Mouse (Mus musculus): ENCODE measurements around the gene Acvrl1. TPM values are rescaled to one million over a fixed set of nuclear protein-coding genes. Genes with fewer than 3 reads are reported as not detected.

Gene Acvrl1
- total RNA-seq, 2 experiments from 2014 or later: 8.2 to 27.6 TPM

DNA sequence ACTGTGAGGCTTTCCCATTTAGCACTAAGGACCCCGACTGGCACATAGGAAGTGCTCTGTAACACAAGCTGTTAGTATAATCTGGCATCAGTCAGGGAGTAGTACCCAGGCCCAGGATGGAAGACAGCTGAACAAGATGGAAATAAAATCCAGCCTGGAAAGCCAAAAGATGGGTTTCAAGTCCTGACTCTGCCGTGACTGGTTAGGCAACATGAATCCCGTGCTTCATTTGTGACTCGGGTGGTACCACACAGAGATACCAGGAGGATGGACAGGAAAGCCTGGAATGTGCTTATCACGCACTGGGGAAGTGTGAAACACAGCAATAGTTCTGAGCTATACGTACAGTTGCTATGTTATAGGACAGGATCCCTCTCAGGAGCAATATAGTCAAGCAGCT, 12.3 kb downstream of the Acvrl1 start:
- ATAC-seq (ENCODE audit: poor library complexity, severe bottlenecking): no peak

DNA sequence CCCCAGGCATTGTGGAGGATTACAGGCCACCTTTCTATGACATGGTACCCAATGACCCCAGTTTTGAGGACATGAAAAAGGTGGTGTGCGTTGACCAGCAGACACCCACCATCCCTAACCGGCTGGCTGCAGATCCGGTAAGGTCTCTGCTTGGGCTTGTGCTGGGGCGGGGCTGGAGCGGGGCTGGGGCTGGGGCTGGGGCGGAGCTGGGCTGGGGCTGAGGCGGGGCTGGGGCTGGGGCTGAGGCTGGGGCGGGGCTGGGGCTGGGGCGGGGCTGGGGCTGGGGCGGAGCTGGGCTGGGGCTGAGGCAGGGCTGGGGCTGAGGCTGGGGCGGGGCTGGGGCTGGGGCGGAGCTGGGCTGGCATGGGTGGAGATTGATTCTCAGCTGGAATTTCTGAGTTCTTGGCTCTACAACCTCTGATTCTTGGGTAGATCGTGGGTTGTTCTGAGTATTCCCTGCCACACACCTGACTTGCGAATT, 12.8 kb downstream of the Acvrl1 start:
- peak; percentile 33 for ATAC-seq (ENCODE audit: poor library complexity, severe bottlenecking)

DNA sequence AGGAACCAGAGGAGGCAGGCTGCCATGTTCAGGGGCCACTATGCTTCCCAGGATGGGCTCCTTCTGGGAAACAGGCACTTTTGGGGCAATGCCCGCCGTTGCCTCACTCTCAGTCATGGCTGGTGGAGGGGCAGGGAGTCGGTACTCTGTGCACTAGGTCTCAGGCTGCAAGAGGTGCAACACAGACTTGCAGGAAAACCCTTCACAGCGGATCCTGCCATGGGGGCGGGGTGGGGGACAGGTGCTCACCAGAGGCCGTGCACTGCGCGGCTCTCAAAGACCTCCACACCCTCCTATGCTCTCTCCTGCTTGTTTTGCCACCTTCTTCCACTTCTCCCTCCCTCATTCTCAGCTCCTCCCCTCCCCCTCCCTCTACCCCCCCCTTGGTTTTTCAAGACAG, 14.3 kb downstream of the Acvrl1 start:
- no peak for ATAC-seq (ENCODE audit: poor library complexity, severe bottlenecking)

DNA sequence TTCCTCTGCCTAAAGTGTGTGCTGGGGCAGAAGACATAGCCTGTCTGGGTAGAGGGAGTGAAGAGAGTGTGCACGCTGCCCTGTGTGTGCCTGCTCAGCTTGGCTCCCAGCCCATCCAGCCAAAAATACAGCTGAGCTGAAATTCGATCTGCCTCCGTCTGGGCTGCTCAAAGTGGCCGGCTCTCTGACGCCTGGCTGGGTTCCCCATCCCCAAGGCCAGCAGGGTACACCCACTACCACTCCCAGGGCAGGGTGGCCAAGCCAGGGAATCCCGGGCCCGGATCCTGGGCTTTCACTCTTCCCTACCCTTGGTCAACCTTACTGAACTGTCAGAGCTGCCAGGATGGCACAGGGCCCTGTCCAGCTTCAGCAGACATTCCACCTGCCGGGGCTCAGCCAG, 15.2 kb downstream of the Acvrl1 start:
- no peak for ATAC-seq (ENCODE audit: poor library complexity, severe bottlenecking)

DNA sequence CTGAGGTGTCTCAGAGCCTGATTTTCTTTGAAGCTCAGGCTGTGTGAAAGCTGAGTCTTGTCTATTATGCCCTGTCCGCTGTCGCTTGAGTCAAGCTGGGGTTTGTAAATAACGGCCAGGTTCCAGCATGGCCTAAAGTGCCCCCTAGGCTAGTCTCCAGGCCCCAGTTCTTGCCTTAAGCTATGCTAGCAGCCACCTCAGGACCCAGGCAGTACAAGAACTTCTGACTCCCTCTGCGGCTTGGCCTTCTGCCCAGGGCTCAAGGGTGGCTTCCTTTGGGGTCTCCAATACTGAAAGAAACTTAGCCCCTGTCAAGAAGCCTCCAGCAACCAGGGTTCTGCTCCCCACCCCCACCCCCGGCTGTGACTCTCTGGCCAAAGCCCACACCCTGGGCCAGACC, 15.9 kb downstream of the Acvrl1 start:
- no peak for ATAC-seq (ENCODE audit: poor library complexity, severe bottlenecking)

DNA sequence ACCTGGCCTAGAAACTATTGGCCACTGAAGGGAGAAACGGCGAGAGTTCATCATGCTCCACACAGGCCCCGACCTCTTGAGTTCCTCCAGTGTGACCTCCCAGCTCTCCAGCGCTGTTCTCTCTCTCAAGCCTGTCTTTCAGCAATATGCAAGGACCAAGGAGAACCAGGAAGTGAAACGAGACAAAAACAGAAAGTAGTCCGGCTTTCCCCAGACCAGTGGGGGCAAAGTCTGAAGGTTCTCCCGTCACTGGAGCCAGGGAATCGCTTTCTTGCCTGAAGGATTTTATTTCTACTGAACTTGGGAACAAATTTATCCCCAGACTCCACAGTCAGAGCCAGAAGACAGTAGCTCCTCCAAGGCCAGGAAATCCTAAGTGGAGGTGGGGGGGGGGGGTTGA, 16.5 kb downstream of the Acvrl1 start:
- peak; percentile 28 for ATAC-seq (ENCODE audit: poor library complexity, severe bottlenecking)

DNA sequence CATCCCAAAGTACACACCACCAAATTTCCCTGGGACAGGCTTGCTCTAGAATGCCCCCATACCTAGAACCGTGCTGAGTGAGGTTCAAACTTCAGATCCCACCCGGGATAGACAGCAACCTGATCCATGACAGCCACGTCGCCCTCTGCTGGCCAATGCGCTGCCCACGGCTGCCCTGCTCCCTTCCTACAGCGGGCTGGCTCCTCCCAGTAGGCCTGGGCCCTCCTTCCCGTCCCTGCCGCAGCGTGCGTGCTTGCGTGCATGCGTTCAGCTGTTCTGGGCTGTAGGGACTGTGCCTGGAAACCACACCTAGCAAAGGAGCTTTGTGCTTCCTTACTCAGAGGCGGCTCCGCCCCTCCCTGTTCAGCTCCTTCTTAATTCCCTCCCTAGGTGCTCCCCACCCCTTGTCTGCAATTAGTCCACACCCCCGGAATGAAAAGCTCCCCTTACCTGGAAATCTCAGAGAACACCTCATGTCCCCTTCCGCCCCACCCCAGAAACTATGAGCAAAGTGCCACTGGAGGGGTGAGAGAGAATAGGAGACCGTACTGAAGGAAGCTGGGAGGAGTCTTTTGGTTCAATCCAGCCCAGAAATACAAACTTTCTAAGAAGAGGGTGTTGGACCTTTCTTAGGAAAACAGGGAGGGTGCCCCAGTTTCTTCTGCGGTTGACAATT, 17.2 kb downstream of the Acvrl1 start:
- peak; percentile 88 for ATAC-seq (ENCODE audit: poor library complexity, severe bottlenecking)

DNA sequence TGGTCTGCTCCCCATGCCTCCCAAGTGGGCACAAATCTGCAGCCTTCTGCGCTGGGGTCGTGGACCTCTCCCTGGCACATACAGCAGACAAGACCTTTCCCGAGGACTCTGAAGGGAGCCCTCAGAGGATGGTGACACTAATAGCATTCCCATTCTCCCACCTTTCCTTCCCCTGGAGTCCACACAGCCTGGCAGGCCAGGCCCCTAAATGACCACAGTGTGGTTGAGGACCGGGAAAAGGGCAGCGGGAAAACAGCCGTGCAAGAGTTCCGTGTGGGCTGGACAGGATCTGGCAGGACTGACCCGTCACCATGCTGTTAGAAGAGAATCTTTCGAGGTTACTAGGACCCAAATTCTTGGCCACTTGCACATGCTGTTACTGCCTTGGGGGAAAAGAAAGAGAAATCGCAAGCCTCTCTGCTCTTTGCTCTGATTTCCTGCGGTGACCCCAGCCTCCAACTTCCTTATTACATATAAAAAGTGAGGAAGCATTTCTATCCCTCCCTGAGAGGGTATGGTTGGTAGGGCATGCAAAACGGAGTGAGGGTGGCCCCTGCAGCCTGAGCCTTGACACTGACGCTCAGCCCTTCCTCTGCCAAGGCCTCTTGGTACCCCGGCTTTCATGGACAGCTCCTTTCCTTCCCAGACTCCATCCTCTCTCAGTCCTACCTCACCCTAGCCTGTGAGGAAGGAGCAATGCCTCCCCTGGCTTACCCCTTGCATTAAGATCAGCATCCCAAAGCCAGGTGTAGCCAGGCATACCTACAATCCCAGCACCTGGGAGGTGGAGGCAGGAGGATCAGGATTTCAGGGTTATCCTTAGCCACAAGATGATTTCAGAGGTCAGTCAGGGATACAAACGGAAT, 18.0 kb downstream of the Acvrl1 start:
- peak; percentile 38 for ATAC-seq (ENCODE audit: poor library complexity, severe bottlenecking)

DNA sequence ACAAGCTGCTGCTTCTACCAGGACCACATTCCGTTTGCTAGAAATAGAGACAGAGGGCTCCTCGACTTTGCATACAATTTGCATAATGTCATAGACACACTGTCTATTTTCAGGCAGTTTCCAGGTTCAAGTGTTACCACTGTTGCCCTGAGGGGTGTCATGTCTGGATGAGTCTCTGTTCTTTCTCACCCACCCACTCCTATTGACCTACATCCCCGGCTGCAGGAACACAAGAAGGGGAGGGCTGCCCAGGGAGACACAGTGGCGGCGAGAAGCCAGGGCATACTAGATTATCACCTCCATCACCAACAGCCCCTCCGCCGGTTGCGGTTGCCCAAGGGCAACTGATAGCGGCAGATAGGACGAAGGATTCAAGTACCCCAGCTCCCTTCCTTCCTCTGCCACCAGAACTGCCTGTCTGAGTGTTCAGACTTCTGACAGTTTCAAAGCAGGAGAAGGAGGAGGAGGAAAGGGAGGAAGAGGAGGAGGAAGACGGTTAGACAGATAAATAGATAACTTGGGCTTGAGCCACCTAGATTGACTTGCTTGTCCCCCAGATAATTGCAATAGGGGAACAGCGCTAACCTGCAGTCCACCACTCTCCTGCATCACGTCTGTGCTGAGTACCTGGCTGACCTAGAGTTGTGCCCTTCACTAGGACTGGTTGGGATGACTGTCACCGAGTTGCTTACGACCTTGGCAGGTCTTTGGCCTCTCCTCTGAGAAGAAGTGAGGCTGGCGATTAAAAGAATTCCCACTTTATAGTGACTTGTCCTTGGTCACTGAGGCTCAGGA, 19.0 kb downstream of the Acvrl1 start:
- peak; percentile 6; the same call in 1 of the 2 replicates for ATAC-seq (ENCODE audit: poor library complexity, severe bottlenecking)

DNA sequence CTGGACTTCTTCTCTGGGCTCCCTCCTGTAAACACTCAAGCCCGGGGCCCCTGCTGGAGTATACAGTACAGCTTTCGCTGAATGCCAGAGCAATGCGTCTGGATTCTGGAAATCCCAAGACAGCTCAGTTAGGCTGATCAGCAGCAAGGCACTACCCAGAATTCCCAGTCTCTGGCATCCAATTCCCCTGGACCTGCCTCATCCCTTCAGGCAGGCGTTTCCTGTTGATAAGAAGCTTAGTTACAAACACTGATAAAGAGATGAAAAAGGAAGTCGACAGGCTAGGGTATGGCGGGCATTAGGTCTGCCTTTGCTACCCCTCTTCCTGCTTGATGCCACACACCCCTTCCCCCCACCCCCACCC, 19.6 kb downstream of the Acvrl1 start:
- no peak for ATAC-seq (ENCODE audit: poor library complexity, severe bottlenecking)

DNA sequence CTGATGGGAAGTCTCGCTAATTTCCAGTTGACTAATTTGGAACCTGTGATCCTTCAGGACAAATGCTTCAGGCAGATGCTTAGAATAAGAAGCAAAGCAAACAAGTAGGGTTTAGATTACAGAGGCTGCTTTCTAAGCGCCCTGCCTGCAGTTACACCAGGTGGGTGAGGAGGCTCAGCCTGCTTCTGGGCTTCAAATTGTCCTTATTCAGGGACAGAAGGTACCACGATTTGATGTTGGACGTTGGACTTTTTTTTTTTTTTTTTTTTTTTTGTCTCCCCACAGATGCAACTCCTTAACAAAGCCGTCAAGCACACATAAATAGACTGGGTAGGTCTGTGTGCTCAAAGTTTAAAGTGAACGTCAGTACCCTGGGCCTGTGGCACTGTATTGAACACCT, 20.3 kb downstream of the Acvrl1 start:
- no peak for ATAC-seq (ENCODE audit: poor library complexity, severe bottlenecking)

DNA sequence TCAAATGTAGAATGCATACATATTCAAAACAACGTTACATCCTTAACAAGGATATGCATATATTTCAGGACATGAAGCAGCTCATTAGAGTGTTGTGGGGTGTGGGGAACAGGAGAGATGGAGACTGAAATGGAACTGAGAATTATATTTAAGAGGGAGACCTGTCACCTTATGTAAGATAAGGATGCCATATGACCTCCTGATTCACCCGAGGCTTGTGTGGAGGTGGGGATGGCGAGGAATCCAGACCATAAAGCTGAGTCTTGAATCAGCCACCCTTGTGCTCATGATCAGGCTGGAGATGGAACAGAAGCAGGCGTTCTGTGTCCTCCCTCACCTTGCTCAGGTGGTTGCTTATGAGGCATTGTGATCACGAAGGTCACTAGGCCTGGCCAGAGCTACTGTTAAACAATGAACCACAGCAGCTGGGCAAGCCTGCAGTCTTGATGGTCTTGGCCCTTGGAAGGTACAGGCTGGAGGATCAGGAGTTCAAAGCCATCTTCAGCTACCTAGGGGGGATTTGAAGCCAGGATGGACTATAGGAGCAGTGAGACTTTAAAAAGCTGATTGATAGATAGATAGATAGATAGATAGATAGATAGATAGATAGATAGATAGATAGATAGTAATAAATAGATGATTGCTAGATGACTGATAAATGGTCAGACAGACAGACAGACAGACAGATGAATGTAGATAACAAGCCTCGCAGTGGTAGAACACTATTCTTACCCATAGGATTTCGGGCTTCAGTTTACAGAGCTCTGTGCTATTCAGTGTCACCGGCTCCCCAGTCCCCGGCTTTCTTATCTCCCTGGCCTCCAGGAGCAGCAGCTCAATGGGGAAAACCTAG, 23.3 kb downstream of the Acvrl1 start:
- ATAC-seq (ENCODE audit: poor library complexity, severe bottlenecking): no peak

DNA sequence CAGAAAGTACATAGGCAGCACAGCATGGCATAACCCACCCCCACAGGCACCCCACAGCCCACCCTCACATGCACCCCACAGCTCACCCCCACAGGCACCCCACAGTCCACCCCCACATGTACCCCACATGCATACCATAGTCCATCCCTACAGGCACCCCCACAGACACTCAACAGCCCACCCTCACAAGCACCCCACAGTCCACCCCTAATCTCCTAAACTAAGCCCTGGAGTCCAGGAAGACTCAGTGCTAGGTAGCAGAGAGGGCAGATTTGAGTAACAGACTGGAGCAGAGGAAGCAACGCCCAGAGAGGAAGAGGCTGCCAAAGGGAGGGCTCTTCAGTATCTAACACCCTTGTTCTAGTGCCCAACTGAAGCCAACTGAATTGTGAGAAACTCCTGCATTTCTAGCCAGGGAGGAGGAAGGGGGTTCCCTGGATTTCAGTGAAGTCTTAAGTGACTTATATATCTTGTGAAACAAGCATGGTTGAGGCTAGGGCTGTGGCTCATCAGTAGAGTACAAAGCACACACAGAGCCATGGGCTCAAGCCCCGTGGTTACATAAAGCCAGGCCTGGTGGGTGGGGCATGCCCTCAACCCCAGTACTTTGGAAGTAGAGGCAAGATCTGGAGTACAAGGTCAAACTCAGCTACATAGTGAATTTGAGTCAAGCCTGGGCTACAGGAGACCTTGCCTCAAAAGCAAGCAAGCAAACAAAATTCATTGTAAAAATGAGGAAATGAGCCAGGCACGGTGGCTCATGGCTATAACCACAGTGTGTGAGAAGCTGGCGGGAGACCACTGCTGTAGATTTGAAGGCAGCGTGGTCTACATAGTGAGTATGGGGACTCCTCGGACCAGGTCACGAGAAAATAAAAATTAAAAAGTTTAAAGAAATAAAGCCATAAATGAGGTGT, 26.6 kb downstream of the Acvrl1 start:
- ATAC-seq (ENCODE audit: poor library complexity, severe bottlenecking): peak; percentile 70

DNA sequence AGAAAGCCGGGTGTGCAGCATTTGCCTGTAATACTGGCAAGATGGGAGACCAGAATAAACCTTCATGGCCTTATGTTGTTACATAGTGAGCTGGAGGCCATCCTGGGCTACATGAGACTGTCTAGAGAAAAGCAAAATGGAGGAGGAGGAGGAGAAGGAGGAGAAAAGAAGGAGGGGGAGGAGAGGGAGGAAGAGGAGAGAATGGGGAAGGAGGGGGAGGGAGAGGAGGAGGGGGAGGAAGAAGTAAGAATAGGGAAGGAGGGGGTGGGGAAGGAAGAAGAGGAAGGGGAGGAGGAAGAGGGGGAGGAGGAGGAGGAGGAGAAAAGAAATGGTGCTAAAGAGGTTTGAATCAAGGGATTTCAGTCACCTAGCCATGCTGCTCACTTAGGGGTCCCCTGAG, 31.8 kb downstream of the Acvrl1 start:
- ATAC-seq (ENCODE audit: poor library complexity, severe bottlenecking): peak; percentile 42

DNA sequence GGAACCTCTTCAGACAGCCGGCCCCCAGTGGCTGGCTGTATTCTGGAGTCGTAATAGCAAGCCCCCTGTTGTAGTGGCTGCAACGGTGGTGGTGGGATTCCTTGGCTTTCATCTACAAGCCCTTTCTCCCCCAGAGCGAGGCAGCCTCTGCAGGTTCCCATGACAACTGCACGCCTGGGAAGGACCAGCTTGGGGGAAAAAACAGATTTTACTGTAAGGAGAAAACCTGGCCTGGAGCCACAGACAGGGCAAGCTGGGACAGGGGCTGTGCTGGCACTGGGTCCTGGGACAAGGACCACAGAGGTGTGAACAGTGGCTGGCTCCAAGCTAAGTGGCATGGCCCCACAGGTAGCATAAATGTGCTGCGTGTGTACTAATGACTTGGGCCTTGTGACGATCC, 32.3 kb downstream of the Acvrl1 start:
- no peak for ATAC-seq (ENCODE audit: poor library complexity, severe bottlenecking)

DNA sequence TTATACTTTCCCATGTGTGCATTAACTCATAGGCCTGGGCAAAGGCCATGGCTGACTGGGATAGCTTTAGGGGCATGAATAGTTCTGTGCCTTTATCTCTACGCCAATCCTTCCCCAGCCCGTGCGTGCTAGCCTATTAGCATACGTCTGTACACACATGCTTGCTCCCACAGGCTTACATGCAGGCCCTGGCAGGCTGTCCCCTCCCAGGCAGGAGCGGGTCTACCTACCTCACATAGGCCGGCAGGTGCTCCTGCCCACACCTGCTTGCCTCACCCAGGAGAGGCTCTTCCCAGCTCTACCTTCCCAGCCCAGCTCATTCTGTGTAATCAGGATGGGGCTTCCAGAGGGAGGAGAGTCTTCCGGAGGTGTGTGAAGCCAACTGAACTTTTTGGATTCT, 33.2 kb downstream of the Acvrl1 start:
- ATAC-seq (ENCODE audit: poor library complexity, severe bottlenecking): no peak

DNA sequence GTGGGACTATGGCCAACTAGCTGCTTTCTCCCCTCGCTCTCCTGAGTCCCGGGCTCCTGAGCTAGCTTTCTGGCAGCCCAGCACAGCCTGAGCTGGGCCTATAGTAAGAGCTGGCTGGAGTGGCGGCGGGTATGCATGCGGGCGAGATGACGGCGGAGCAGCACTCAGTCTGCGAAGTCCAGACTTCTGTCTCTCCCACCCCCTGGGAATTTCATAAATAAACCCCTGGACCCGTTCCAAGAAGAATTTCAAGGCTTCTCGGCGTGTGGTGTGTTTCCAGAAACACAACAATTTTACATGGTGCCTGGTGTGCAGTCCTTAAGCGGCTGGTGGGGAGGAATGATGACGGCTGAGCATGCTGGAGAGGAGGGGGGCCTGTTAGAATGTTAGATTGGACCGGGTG, 34.7 kb downstream of the Acvrl1 start:
- no peak for ATAC-seq (ENCODE audit: poor library complexity, severe bottlenecking)

DNA sequence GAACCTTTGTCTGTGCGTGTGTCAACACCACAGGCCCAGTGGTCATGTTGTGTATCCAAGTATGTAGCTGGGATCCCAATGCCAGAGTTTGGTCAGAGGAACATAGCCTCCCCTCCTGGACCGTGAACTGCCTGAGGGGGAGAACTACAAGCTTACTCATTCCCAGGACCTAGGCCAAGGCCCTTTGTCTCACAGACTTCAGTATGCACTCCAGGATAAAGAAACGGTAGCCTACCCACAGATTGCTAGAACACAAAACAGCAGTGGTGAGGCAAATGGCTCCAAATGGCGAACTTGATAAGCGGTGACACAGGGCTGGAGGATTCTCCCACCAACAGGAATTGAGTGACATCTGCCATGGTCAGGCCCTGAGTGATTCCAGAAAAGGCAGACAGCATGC, 35.5 kb downstream of the Acvrl1 start:
- ATAC-seq (ENCODE audit: poor library complexity, severe bottlenecking): no peak

DNA sequence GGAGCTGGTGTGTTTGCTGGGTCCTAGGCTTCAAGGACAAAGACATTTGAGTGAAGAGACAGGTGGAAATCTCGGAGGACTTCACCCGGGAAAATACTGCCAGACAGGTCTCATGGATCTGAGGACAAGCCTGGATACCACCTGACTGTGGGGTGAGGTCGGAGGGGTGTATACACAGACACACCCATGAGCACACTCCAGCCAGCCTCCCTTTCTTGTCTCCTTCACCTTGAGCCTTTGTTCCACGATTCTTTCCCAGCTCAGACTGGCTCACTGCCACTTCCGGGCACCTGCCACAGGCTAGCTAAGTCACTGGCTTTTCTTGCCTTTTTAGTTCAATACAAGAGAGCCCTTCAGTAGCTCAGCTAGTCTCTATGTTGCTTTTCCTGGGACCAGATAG, 36.0 kb downstream of the Acvrl1 start:
- no peak for ATAC-seq (ENCODE audit: poor library complexity, severe bottlenecking)

Data from megakaryocyte, adult 5-6 weeks (primary cell).